Mouse (Mus musculus): ENCODE data around the gene Rnf6. TPM values are rescaled to one million over a fixed set of nuclear protein-coding genes. Genes with fewer than 3 reads are reported as not detected.
"Not testable (repeated sequence)": the region's sequence is repeated elsewhere in the genome, so short reads cannot be mapped to it uniquely, and the experiment has no call there.

Rnf6 gene
- total RNA-seq, 2 experiments from 2014 or later, result 52.8 to 52.9 TPM

DNA sequence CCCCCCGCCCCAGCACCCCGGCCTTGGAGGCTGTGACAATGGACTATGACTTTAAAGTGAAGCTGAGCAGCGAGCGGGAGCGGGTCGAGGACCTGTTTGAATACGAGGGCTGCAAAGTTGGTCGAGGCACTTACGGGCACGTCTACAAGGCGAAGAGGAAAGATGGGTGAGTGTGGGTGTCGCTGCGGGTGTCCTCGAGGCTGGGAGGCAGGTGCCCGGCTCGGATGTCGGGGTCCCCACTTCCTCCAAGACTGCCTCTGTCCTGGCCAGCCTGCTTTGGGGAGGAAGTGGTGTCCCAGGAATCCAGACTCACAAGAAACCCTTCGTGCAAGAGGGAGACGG lies 10.3 kb upstream of the Rnf6 start:
- peak in 1 of 2 experiments; percentile 46 for DNase-seq (ENCODE audit: low spot score in 2 of 2)

DNA sequence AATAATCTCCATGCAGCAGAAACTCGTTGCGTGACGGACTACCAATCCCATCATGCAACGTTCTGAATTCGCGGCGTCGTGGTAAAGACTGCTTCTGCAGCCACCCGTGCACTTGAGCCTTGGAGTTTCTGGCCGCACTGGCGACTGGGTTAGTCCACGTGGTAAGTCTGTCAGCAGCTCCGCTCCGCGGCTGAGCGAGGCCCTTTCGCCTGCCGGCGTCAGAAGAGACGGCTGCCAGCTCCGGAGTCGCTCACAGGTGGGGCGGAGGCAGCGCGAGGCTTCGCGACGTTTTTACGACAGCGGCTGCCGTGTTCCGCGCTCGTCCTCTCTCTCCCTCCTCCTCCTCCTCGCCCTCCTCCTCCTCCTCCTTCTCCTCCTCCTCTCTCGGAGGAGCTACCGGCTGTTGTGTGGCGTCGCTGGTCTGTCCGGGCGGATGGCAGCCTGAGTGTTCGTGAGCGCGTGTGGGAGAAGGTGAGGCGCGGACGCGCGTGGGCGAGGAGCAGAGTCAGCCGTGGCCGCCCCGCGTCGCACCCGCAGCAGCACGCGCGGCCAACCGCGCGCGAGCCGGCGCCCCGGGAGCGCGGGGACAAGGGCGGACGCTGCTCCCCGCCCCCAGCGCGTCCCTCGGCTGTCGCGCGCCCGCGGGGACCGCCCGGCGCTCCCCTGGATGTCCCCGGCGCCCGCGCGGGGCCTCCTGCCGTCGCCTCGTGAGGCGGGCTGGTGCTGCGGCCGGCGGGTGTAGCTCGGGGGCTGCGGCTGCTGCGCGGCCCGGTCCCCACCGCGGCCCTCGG lies 9.7 kb upstream of the Rnf6 start, which contains the start of gene Cdk8:
TSS of gene Cdk8 (plus strand) at position 367 of the 791 bp plus-strand sequence.
- DNase-seq (ENCODE audit: low spot score in 2 of 2), result peak; percentile 94 to 96

DNA sequence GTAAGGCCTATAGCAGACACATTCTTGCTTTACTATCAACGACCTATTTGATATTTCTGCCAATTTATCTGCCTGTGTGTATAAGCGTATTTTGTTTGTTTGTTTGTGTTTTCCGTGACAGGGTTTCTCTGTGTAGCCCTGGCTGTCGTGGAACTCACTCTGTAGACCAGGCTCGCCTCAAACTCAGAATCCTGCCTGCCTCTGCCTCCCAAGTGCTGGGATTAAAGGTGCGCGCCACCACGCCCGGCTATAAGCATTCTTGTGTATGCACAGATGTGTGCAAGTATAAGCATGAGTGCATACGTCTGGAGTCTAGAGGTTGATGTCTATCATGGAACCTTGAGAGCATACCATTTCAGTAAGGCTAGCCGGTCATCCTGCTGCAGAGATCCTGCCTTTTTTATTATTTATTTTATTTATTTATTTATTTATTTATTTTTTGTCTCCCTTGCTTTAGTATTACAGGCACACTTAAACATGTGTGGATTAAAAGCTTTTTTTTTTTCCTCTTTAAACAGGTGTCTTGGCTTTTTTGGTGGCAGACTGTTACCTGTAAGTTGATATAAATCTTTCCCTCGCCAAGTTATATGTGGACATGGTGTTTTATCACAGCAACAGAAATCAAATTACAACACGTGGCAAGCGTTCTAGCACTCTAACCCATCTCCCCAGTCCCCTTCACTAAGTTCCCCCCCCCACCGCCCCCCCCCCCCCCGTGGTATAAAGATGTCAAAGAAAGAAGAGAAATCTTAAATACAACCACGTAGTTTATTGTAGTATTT lies 8.7 kb upstream of the Rnf6 start:
- DNase-seq (ENCODE audit: low spot score in 2 of 2), result no peak

DNA sequence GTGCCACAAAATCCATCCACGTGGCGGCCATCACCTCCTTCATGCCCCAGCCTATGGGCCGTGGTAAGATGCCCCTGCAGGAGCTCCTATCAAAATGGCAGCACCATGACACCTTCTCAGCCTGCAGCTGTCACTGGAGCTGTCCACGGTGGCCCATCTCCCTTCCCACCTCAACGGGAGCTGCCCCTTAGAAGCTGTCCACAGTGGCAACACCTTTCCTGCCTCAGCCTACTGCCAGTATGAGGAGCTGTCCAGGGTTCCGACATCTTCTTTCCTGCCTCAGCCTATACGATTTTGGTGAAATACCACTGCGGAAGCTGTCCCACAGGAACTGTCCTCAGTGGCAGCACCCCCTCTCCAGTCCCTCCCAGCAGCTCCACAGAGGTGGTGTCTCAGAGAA lies 6.1 kb upstream of the Rnf6 start:
- DNase-seq (ENCODE audit: low spot score in 2 of 2), result no peak

DNA sequence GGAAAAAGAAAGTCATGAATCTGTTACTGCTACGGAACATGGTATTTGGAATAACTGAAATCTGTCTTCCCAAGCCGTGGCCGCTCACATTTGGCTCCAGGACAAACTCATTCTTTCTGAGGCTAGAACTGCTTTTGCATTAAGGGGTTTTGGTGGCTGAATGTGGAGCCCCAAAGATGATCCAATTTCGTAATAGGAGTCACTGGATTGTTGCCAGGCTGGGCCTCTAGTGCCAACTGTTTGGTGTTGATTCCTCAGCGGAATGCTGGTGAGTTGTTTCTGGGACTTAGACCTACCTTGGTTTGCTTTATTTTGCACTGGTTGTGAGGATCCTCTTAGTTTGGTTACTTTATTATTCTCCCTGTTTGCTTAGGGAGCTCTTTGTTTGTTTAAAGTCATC lies 2.4 kb upstream of the Rnf6 start:
- no peak for DNase-seq (ENCODE audit: low spot score in 2 of 2)

DNA sequence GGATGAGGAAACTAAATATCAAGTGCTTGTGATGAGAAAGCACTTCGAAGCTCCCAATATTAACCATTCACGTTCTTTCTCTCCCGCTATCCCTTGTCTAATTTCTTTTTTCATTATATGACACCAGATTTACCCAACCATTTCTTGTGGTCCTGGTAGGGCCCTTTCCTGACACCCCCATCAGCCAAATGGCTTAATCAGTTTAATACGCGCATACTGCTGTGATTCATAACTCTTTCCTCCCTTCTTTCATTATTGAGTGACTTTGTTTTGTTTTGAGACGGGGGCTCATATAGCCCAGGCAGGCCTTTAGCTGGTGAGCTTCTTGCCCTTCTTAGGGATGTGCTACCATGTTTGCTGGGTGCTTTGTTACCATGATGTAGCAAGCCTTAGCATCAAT lies 367 bp upstream of the Rnf6 start:
- no peak for DNase-seq (ENCODE audit: low spot score in 2 of 2)

DNA sequence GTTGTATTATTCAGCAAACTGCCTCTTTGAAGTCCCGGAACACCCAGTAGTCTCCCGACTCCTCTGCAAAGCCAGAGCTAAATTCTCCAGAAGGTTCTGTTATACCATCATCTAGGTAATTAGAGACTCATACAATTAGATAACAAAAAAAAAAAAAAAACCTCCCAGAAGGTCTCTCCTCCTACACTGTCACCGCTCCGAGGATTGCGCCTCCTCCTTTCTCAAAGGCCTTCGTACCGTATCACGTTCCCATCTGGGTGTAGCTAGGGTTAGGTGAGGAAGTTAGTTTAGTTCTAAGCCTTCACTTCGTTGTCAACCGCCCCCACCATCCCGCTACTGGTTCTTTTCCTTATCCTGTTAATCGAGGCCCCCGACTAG lies 865 bp downstream of the Rnf6 start:
- no peak for DNase-seq (ENCODE audit: low spot score in 2 of 2)

DNA sequence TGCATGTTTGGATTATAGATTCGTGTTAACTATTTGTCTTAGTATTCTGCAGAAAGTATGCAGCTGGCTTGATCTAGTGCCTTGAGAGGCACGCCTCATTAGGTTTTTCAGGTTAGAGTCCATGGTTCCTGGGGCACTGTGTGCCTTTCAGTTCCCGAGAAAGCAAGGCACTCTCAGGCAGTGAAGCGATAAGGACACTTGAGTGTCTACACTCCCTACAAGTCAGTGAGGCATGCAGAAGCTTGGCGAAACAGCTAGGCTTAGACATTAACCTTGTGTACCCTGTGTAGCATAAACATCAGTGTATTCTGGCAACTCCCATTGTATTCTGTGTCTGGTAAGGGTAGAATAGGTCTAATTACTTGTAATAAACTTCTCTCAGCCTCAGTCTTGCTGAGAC lies 15.8 kb downstream of the Rnf6 start:
- no peak for DNase-seq (ENCODE audit: low spot score in 2 of 2)

DNA sequence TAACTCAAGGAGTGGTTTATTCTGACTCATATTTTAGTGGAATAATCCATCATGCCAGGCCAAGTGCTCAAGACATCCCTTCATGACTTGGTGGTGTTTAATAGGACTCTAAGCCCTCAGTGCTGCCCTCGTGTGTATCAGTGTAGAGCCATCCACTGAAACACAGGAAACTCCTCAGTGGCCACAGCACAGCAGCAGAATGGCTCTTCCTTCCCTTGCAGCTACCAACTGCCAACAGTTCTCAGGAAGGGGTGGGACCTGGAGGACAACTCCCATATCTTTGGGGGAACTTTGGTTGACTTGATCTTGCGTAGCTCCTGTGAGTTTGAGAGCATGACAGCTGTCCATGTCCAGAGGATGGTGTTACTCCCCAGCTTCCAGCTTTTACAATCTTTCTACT lies 17.4 kb downstream of the Rnf6 start:
- DNase-seq (ENCODE audit: low spot score in 2 of 2), result no peak

DNA sequence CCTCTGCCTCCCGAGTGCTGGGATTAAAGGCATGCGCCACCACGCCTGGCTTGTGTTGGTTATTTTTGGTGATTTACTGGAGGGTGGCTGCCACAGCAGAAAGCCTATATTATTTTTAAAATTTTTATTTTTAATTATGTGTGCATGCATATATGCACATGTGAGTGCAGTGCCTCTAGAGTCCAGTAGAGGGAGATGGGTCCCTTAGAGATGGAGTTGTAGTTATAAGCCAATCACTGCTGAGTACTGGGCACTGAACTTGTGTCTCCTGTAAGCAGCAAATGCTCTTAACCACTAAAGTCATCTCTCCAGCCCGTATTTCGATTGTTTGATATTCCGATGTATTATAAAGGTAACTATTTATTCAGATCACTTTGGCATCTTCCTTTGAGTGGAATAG lies 20.8 kb downstream of the Rnf6 start:
- DNase-seq (ENCODE audit: low spot score in 2 of 2), result no peak

DNA sequence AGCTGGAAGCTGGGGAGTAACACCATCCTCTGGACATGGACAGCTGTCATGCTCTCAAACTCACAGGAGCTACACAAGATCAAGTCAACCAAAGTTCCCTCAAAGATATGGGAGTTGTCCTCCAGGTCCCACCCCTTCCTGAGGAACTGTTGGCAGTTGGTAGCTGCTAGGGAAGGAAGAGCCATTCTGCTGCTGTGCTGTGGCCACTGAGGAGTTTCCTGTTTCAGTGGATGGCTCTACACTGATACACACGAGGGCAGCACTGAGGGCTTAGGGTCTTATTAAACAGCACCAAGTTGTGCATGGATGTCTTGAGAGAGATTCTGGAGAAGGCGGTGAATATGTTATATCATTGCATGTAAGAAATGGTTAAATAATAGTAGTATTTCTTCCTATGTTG lies 21.8 kb downstream of the Rnf6 start:
- DNase-seq (ENCODE audit: low spot score in 2 of 2), result no peak

DNA sequence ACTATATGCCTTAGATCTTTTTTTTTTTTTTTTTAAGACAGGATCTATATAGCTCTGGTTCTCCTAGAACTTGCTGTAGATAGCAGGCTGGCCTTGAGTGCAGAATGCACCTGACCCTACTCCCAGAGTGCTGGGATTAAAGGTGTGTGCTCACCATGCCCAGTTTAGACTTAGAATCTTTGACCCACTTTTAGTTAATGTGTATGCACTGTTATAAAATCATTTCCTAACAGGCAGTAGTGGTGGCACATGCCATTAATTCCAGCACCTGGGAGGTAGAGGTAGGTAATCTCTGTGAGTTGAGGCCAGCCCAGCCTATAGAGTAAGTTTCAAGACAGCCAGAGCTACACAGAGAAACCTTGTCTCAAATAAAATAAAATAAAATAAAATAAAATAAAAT lies 22.3 kb downstream of the Rnf6 start:
- no peak for DNase-seq (ENCODE audit: low spot score in 2 of 2)

DNA sequence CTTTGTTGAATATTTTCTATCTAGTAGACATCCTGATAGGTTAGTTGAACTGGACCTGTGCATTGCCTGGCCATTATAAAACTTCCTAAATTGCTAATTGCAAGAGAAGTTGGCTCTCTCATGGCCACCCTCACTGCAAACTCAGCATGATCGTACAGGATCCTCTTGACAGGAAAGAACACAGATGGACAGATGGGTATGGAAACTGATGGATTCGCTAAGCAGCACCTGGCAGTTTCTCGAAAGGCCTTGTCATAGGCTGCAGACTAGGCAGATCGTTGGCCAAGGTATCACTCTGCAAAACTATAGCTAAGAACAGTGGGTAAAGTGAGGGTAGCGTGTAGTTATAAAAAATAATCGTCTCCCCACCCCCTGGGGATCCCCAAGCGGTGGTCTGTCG lies 28.0 kb downstream of the Rnf6 start:
- DNase-seq (ENCODE audit: low spot score in 2 of 2), result no peak

DNA sequence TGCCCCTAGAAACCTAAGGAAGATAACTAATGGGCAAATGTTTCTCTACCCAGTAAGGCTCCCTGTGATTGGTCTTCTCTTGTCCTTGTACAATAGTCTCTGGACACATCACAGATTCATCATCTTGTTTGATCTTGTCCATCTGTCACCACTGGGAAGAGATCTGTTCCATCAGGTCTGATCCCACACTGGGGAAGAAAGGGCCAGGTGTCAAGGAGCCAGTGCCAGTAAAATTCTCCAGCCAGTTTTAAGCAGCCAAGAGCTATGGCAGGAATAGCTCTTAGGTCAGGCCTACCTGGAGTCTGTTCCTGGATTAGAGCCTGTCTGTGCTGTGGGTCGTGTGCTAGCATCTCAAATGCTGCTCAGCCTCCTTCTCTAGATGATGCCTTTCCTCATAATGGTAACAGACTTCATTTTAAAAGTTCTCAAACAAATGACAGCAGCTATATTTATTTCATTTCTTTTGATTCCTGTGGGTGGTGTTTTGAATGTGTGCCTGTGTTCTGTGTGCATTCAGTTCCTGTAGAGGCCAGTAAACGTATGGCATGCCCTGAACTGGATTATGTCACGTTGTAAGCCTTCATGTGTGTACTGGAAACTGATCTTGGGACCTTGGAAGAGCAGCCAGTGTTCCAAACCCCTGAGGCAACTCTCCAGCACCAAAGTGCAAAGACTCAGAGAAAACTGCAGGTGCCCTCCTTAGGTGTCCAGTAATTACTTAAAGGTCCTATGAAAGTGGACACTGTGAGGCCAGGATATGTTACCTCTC lies 30.7 kb downstream of the Rnf6 start:
- no peak for DNase-seq (ENCODE audit: low spot score in 2 of 2)

DNA sequence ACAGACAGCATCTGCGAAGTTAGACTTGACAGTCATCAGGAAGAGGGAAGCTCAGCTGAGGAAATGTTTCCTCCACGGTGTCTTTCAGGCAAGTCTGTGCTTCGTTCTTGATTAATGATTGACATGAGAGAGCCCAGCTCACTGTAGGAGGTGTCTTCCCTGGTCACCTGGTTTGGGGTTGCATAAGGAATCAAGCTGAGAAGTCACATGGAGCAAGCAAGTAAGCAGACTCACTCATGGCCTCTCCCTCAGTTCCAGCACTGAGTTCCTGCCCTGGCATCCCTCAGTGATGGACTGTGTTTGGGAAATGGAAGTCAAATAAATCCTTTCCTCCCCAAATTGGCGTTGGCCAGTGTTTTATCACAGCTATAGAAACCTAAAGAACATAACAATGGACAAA lies 31.3 kb downstream of the Rnf6 start:
- no peak for DNase-seq (ENCODE audit: low spot score in 2 of 2)

DNA sequence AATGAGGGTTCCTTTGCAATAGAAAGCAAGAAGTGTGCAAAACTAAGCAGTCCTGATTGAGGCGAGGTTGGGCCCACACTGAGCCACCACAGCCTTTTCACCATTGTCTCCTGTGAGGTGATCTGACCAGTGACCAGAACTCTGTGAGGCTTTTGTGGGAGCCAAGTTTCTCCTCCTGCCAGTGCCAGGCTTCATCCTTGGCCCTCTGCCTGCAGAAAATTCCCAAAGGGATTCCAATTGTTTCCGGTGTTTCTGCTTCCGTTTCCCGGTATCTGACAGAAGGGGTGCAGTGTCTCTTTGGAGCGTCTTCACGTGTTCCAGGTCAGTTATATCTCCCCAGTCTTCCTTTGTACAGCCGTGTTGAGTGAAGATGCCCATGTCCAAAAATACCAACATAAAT lies 32.6 kb downstream of the Rnf6 start:
- DNase-seq (ENCODE audit: low spot score in 2 of 2), result no peak

DNA sequence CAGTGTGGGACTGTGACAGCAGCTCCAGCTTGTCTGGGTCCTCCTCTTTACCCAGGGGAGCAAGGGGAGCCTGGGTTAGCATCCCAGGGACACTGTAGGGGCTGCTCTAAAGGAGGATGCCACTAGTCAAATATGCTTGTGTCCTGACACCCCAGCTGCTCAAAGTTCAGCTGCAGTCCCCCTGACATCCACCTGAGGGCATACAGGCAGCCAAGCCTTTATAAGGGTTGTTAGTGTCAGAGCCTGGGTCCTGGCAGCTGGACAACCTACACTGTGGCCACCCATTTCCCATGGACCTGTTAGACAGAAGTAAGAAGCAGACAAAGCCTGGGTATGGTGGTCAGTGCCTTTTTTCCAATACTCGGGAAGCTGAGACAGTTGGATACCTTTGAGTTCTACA lies 33.2 kb downstream of the Rnf6 start:
- no peak for DNase-seq (ENCODE audit: low spot score in 2 of 2)

DNA sequence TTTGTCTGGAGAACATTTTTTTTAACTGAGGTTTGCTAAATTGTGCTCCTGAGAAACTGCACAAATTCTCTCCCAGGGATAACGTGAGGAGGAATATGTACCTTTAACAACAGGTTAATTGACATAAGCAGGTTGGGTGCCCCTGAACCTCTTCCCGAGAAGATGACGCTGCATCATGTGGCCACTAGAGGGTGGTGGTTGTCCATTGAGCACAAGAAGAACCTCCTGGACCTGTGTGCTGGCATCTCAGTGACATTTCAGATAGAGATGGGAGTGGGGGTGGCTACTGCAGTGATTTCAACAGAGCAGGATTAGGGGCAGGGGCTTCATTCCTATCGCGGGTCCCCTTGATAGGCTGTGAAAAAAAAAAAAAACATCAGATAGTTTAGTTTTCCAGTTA lies 33.9 kb downstream of the Rnf6 start:
- DNase-seq (ENCODE audit: low spot score in 2 of 2), result peak; percentile 47 to 63

DNA sequence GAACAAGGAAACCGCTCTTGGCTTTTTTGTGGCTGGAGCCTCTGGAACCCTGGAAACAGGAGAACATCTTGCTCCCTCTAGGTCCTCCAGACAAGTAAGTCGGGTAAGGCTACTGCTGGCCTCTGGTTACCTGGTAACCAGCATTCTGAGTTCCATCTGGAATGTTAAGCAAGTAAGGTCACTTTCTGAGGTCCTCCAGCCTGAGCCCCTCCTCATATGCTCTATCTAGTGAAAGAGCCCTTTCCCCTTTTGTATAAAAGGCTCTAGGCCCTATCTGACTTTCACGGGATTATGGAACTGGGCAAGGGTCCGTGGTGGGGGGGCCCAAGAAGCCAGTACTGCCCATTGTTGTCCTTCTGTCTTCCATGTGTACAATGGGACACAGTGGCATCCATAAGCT lies 36.2 kb downstream of the Rnf6 start, which contains the start of gene 1700001J03Rik:
TSS of gene 1700001J03Rik (minus strand) at position 101 of the 400 bp plus-strand sequence.
- DNase-seq (ENCODE audit: low spot score in 2 of 2), result not testable (repeated sequence)

DNA sequence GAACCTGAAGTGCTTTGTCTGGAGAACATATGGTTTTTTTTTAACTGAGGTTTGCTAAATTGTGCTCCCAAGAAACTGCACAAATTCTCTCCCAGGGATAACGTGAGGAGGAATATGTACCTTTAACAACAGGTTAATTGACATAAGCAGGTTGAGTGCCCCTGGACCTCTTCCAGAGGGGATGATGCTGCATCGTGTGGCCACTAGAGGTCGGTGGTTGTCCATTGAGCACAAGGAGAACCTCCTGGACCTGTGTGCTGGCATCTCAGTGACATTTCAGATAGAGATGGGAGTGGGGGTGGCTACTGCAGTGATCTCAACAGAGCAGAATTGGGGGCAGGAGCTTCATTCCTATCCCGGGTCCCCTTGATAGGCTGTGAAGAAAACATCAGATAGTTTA lies 48.6 kb downstream of the Rnf6 start:
- DNase-seq (ENCODE audit: low spot score in 2 of 2), result not testable (repeated sequence)

DNA sequence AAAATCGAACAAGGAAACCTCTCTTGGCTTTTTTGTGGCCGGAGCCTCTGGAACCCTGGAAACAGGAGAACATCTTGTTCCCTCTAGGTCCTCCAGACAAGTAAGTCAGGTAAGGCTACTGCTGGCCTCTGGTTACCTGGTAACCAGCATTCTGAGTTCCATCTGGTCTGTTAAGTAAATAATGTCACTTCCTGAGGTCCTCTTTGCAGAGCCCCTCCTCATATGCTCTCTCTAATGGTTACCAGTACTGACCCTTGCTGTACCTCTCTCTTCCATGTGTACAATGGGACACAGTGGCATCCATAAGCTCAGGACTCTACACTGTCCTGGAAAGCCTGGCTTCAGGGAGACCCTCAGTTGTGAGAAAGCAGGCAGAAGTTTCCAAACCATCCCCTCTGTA lies 50.7 kb downstream of the Rnf6 start, which contains the start of gene Gm6309:
TSS of gene Gm6309 (minus strand) at position 101 of the 400 bp plus-strand sequence.
- DNase-seq (ENCODE audit: low spot score in 2 of 2), result not testable (repeated sequence)

DNA sequence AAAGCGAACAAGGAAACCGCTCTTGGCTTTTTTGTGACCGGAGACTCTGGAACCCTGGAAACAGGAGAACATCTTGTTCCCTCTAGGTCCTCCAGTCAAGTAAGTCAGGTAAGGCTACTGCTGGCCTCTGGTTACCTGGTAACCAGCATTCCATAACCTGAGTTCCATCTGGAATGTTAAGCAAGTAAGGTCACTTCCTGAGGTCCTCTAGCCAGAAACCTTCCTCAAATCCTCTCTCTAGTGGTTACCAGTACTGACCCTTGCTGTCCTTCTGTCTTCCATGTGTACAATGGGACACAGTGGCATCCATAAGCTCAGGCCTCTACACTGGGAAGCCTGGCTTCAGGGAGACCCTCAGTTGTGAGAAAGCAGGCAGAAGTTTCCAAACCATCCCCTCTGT lies 60.9 kb downstream of the Rnf6 start, which contains the start of gene Gm5565:
TSS of gene Gm5565 (minus strand) at position 101 of the 400 bp plus-strand sequence.
- not testable (repeated sequence) for DNase-seq (ENCODE audit: low spot score in 2 of 2)

Data from layer of hippocampus, postnatal 14 days (tissue).